Mouse (Mus musculus) lung, postnatal 36 days (tissue): ENCODE data around the gene Slc38a9.

ENCODE experiments used
- DNase-seq: peaks from one replicate; pipeline ENCODE4 v3.0.0; 2022; ENCODE audit warnings: mixed read lengths

The Slc38a9 gene

GRCm38 (mm10) chr13:112772252-112772651 lies 111.7 kb downstream of the Slc38a9 start:
- no peak for DNase-seq

GRCm38 (mm10) chr13:112772861-112773260 lies 112.3 kb downstream of the Slc38a9 start:
- no peak for DNase-seq

GRCm38 (mm10) chr13:112773991-112774675 lies 113.6 kb downstream of the Slc38a9 start:
- no peak for DNase-seq

- no peak for DNase-seq
Observed at GRCm38 (mm10) chr13:112775856-112776255, 115.3 kb downstream of the Slc38a9 start.

- no peak for DNase-seq
Observed at GRCm38 (mm10) chr13:112778407-112778806, 117.9 kb downstream of the Slc38a9 start.

- DNase-seq: no peak
Observed at GRCm38 (mm10) chr13:112785305-112785704, 124.8 kb downstream of the Slc38a9 start.

- no peak for DNase-seq
Observed at GRCm38 (mm10) chr13:112786142-112786541, 125.6 kb downstream of the Slc38a9 start.

GRCm38 (mm10) chr13:112786942-112787533 lies 126.5 kb downstream of the Slc38a9 start:
- no peak for DNase-seq
